Mouse (Mus musculus) forebrain, embryonic 11.5 days (tissue): ENCODE data around the gene Mrps21. TPM values are rescaled to one million over a fixed set of nuclear protein-coding genes. Genes with fewer than 3 reads are reported as not detected.
A peak's percentile ranks its signal among the peaks of the same experiment; 100 is the strongest.

Experiments
- ATAC-seq: fragments of 200-750 bp; cut with Nextera tagmentation; replicated peaks from 2 replicates; pipeline ENCODE4 v1.8.0; 2017; ENCODE audit warnings: moderate TSS enrichment; ENCODE audit not compliant: low FRiP score
- DNase-seq: peaks from one replicate; pipeline ENCODE4 v3.0.0-alpha.2; 2017; ENCODE audit warnings: low spot score
- H3K27ac ChIP-seq: fragments of 300-500 bp; sonication (generic); 2 replicates; pipeline ENCODE4 v1.5.1; 2014; ENCODE audit warnings: low read depth, low read length
- H3K27me3 ChIP-seq: fragments of 300-500 bp; sonication (generic); 2 replicates; pipeline ENCODE4 v1.6.1; 2014; ENCODE audit warnings: mild to moderate bottlenecking, low read length, mixed read lengths; ENCODE audit not compliant: control insufficient read depth, insufficient read depth
- H3K36me3 ChIP-seq: fragments of 300-500 bp; sonication (generic); 2 replicates; pipeline ENCODE4 v1.6.1; 2014; ENCODE audit warnings: mild to moderate bottlenecking, low read length, moderate library complexity, mixed read lengths; ENCODE audit not compliant: control insufficient read depth, insufficient read depth
- H3K4me1 ChIP-seq: fragments of 300-500 bp; sonication (generic); replicated peaks from 2 replicates; pipeline ENCODE4 v1.6.1; 2014; ENCODE audit warnings: low read length, mixed read lengths; ENCODE audit not compliant: control insufficient read depth, insufficient read depth
- H3K4me2 ChIP-seq: fragments of 300-500 bp; sonication (generic); 2 replicates; pipeline ENCODE4 v1.6.1; 2014; ENCODE audit warnings: low read depth, mild to moderate bottlenecking, low read length, moderate library complexity, mixed read lengths; ENCODE audit not compliant: severe bottlenecking
- H3K4me3 ChIP-seq: fragments of 300-500 bp; sonication (generic); 2 replicates; pipeline ENCODE4 v1.5.1; 2014; ENCODE audit warnings: low read depth, low read length
- H3K9ac ChIP-seq: fragments of 300-500 bp; sonication (generic); 2 replicates; pipeline ENCODE4 v1.6.1; 2014; ENCODE audit warnings: low read length
- H3K9me3 ChIP-seq: fragments of 300-500 bp; sonication (generic); 2 replicates; pipeline ENCODE4 v1.6.1; 2016; ENCODE audit warnings: low read length, mixed read lengths; ENCODE audit not compliant: control insufficient read depth
- WGBS: fragments of 180-500 bp; shearing (Covaris S2); extraction: QIAGEN DNeasy Blood & Tissue Kit; methylation state at CpG from one replicate; pipeline ENCODE4 v1.1.7; 2014; 5-methylcytosine and 5-hydroxymethylcytosine counted together
- polyA plus RNA-seq: library from polyadenylated mRNA; unstranded; fragments of >200 nt; fragmentation: Nextera tagmentation; extraction: Ambion mirVana; gene quantifications from 2 replicates; pipeline ENCODE4 v1.2.1, GENCODE M21; 2014

Mrps21 gene
- polyA plus RNA-seq, 1 experiment from 2014 or later = 322 TPM

DNA sequence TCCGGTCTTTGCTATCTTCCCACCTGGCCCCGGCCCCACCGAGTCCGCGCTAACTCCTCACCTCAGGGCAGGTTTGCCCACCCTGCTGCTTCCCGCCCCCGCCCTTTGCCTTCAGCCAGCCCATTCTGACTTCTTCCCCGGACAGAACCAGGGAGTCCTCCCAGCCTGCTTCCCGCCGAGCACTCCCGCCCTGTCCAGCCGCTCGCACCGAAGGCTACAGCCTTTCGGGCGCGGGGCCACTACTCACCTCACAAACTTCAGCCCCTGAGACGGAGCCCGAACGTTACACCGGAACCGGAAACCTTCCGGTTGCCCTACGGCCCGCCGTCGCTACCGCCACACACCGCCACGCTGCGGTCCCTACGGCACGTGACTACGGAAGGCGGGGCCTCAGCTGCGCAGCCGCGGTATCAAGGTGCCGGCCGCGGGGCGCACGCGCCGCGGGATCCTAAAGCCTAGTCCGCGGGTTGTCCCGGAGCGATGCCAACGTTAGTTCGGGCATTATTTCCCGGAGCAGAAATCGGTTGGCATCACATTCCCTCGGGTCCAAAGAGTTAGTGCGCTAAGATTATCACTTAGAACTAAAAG is 15.7 kb downstream of the Mrps21 start, which contains the start of gene Prpf3:
Gene Prpf3, minus strand, starts transcription at position 384 of the 588 bp plus-strand sequence.
- H3K27ac ChIP-seq = peak within 1 kb of the TSS; percentile 62; the same call in 1 of the 2 replicates
- H3K36me3 ChIP-seq = peaks cover 6% of the 10 kb centered on the region; the same call in 1 of the 2 replicates
- H3K9ac ChIP-seq = peak within 1 kb of the TSS; percentile 79
- H3K9me3 ChIP-seq = no peaks in the 10 kb centered on the region
- ATAC-seq = peak; percentile 99
- no peaks in the 10 kb centered on the region for H3K27me3 ChIP-seq
- H3K4me2 ChIP-seq = peak within 1 kb of the TSS; percentile 56
- DNase-seq = peak; percentile 94
- H3K4me3 ChIP-seq = peak within 1 kb of the TSS; percentile 87
- no peaks in the 10 kb centered on the region; the same call in 1 of the 2 replicates for H3K4me1 ChIP-seq
- WGBS = under 1% methylated on average over 56 of the region's 56 CpGs

DNA sequence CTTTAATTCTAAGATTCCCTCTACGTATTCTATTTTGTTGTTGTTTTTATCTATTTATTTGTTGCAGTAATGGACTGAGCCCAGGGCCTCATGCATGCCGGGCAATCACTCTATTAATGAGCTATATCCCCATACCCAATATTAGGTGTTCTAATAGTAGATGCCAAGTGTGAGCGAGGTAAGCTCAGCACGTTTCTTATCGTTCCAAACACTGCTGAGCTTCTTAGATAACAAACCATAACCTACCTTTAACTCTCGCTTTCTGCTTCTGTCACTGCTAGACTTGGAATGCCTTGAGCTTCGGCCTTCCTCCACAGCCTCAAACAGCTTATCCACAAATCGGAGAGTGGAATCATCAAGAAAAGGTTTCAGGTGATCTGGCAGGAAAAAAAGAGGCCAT is 20.0 kb downstream of the Mrps21 start:
- DNase-seq (no peak), ATAC-seq (no peak)
- Histone ChIP-seq H3K4me3 (no peak overlapping the region), H3K36me3 (peaks cover 27% of the 10 kb centered on the region), H3K9ac (no peak overlapping the region), H3K27me3 (no peaks in the 10 kb centered on the region), H3K9me3 (no peaks in the 10 kb centered on the region), H3K4me2 (no peak overlapping the region), H3K27ac (no peak overlapping the region), H3K4me1 (no peaks in the 10 kb centered on the region; the same call in 1 of the 2 replicates)
- 93% methylated on average over 8 of the region's 8 CpGs for WGBS

DNA sequence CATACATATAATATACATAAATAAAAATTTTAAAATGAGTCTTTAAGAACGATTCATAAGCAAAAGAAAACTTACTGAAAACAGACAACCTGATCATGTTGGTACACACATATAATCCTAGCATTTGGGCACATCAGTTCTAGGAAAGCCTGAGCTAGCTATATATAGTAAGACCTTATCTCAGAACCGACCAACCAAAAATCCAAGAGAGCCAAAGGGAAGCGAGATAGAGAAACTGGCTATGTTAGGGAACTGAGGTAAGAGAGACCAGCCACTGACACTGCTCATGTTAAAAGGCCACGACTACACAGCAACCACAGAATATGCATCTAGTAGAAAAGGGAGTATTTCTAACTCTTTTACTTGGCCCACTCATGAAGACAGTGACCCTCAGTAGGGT is 20.7 kb downstream of the Mrps21 start:
- Histone ChIP-seq H3K9ac (no peak overlapping the region), H3K4me3 (no peak overlapping the region), H3K4me2 (no peak overlapping the region), H3K4me1 (no peaks in the 10 kb centered on the region), H3K27ac (no peak overlapping the region), H3K36me3 (peaks cover 33% of the 10 kb centered on the region), H3K27me3 (no peaks in the 10 kb centered on the region), H3K9me3 (no peaks in the 10 kb centered on the region)
- DNase-seq (no peak), ATAC-seq (no peak)
- 85% methylated on average over 4 of the region's 4 CpGs for WGBS

DNA sequence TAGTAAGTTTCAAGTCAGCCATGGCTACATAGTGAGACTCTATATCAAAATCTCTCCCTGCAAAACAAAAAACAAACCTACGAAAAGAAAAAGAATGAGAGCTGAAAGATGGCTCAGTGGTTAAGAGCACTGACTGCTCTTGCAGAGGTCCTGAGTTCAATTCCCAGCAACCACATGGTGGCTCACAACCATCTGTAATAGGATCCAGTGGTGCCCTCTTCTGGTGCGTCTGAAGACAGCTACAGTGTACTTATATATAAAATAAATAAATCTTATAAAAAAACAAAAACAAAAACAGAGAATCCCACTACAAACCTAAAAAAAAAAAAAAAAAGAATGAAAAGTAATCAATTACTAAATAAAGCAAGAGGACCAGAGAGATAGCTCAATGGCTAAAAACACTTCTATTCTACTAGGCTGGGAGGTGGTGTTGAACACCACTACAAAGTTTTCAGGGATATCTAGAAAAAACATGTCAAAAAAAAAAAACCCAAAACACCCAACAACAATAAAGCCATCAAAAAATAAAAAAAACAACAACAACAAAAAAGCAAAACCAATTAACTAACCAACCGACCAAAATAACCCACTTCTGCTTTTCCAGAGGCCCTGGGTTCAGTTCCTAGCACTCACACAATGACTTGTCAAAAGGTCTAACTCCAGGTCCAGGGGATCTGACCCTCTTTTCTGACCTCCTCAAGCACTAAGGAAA is 28.7 kb downstream of the Mrps21 start:
- H3K27me3 ChIP-seq = no peaks in the 10 kb centered on the region
- no peak overlapping the region for H3K27ac ChIP-seq
- DNase-seq (no peak), ATAC-seq (no peak)
- H3K9me3 ChIP-seq = no peaks in the 10 kb centered on the region
- H3K4me1 ChIP-seq = no peaks in the 10 kb centered on the region
- 91% methylated on average over 3 of the region's 3 CpGs for WGBS
- peaks cover 23% of the 10 kb centered on the region for H3K36me3 ChIP-seq
- H3K9ac ChIP-seq = no peak overlapping the region
- H3K4me3 ChIP-seq = no peak overlapping the region
- no peak overlapping the region for H3K4me2 ChIP-seq

DNA sequence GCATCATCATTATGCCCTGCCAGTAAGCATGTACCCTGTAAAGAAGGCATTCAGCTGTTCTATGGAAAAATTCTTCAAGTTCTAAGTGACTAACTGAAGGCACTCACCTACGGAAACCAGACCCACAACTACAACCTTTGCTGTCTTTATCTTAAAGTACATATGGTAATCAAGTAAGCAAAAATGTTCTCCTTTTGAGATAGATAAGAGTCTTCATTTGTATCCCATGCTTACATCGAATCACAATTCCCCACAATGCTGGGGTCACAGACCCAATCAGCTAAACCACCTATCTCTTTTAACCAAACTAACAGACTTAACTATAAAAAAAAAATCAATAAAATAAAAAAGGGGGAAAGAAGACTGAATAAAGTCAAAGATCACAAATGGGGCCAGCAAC is 32.1 kb downstream of the Mrps21 start:
- no peak overlapping the region for H3K27ac ChIP-seq
- no peak overlapping the region for H3K9ac ChIP-seq
- peaks cover 12% of the 10 kb centered on the region for H3K36me3 ChIP-seq
- ATAC-seq (no peak), DNase-seq (no peak)
- no peaks in the 10 kb centered on the region for H3K27me3 ChIP-seq
- H3K4me2 ChIP-seq = no peak overlapping the region
- 92% methylated on average over 2 of the region's 2 CpGs for WGBS
- H3K4me1 ChIP-seq = no peaks in the 10 kb centered on the region
- H3K9me3 ChIP-seq = no peaks in the 10 kb centered on the region
- H3K4me3 ChIP-seq = no peak overlapping the region

DNA sequence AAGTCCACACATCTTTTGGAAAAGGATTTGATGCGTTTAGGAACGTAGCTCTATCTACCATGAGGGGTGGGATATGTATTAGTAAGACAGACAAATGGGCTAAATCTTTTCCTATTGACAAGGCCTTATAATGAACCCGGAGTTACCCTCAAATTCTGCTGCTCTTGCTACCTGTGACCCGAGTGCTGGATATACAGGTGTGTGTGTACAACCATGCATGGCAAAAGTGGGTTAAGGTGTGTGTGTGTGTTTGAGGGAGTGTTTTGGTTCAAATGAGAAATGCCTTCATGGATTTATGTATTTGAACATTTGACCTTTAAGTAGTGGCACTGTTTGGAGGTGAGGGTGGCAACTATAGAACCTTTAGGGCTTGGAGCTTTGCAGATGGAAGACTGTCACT is 42.3 kb downstream of the Mrps21 start:
- no peaks in the 10 kb centered on the region for H3K27me3 ChIP-seq
- H3K9ac ChIP-seq = no peak overlapping the region
- no peak overlapping the region for H3K4me3 ChIP-seq
- H3K4me1 ChIP-seq = no peaks in the 10 kb centered on the region
- no peak for DNase-seq
- H3K4me2 ChIP-seq = no peak overlapping the region
- no peak for ATAC-seq
- no peaks in the 10 kb centered on the region for H3K9me3 ChIP-seq
- peaks cover 21% of the 10 kb centered on the region for H3K36me3 ChIP-seq
- H3K27ac ChIP-seq = no peak overlapping the region
- 90% methylated on average over 4 of the region's 4 CpGs for WGBS

DNA sequence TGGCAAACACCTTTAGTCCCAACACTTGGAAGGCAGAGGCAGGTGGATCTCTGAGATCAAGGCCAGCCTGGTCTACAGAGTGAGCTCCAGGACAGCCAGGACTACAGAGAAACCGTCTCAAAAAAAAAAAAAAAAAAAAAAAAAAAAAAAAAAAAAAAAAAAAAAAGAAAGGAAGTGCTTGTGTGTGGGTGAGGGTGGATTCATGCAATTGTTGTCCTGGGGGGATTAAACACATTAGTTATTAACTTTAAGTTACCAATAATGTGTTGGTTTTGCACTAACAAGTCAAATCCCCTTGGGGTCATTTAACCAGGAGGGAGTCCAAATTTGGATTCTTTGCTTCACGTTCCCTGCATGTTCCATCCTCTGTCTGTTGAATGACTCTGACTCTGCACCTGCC is 45.0 kb downstream of the Mrps21 start:
- H3K36me3 ChIP-seq = peaks cover 11% of the 10 kb centered on the region
- DNase-seq (no peak), ATAC-seq (no peak)
- no peaks in the 10 kb centered on the region for H3K4me1 ChIP-seq
- H3K4me2 ChIP-seq = no peak overlapping the region
- H3K27me3 ChIP-seq = no peaks in the 10 kb centered on the region
- 89% methylated on average over 2 of the region's 2 CpGs for WGBS
- no peak overlapping the region for H3K9ac ChIP-seq
- H3K9me3 ChIP-seq = no peaks in the 10 kb centered on the region
- H3K4me3 ChIP-seq = no peak overlapping the region
- H3K27ac ChIP-seq = no peak overlapping the region

DNA sequence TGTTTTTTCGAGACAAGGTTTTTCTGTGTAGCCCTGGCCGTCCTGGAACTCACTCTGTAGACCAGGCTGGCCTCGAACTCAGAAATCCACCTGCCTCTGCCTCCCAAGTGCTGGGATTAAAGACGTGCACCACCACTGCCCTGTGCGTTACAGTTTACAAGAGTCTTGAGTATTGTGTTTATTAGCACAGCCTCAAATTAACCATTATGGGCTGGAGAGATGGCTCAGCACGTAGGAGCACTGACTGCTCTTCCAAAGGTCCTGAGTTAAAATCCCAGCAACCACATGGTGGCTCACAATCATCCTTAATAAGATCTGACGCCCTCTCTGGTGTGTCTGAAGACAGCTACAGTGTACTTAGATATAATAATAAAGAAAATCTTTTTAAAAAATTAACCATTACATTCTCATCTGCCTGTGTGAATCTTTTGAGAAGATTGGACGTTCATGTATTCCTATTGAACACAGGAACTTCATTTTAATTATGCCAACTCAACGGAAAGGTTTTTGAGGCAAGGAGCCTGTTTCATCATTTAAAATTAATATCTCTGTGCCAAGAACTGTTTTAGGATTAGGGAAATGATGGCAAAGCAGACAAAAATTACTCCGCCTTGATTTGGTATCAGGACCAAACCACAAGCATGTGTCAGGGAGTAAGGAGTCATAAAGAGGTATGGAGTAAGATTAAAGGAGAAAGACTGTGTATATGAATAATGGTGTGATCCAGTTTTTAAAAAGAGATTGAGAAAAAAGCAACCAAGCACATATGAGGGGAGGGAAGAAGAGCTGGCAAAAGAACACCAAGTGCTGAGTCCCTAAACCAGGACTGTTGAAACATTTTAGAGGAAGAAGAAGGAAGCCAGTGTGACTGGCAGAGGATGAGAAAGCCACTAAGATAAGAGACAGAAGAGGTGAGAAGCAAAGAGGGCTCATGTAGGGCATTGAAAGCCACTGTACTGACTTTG is 51.0 kb downstream of the Mrps21 start:
- ATAC-seq (peak; percentile 6; the same call in 1 of the 2 replicates), DNase-seq (no peak)
- Histone ChIP-seq H3K27ac (peak overlapping the region; percentile 100), H3K9ac (peak overlapping the region; percentile 72), H3K27me3 (no peaks in the 10 kb centered on the region), H3K4me3 (peak overlapping the region; percentile 84), H3K4me1 (peaks cover 3% of the 10 kb centered on the region; the same call in 1 of the 2 replicates), H3K36me3 (no peaks in the 10 kb centered on the region), H3K4me2 (peak overlapping the region; percentile 53), H3K9me3 (no peaks in the 10 kb centered on the region)
- 50% methylated on average over 10 of the region's 10 CpGs for WGBS
